Mouse (Mus musculus): ENCODE measurements at regions not wholly inside any gene's neighbourhood (a gene's known extent, or its start where the extent isn't known, plus 50 kb on each side); places are given as distances from the start of the nearest gene placed in this dataset. TPM values are rescaled to one million over a fixed set of nuclear protein-coding genes. Genes with fewer than 3 reads are reported as not detected.
A peak's percentile ranks its signal among the peaks of the same experiment; 100 is the strongest.

DNA sequence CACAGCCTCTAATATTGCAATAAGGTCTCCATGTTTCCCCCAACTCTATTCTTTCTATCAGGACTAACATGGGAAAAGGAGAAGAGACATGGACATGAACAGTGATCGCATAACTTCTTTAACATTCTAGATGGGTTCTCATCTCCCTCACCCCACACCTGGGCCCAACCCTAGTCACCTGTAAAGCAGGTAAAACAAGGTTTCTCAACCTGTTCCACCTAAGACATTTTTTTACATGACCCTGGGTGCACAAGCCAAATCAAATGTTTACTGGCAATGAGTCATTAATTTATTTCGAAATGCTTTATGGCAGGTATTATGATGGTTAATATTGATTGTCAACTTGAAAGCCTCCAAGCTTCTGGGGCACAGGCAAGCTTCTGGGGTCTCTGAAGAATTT lies 640.4 kb downstream of the Sox6 start:
- Histone ChIP-seq H3K4me2 (replicated peaks) (no peak overlapping the region), H3K36me3 (no peaks in the 10 kb centered on the region), H3K4me1 (0 out of 2 replicates have a peak, but pooled peaks cover 3% of the 10 kb centered on the region), H3K4me3 (no peak overlapping the region), H3K27ac (no peak overlapping the region), H3K9ac (no peak overlapping the region), H3K9me3 (no peaks in the 10 kb centered on the region), H3K27me3 (peaks cover 4% of the 10 kb centered on the region; the same call in 1 of the 2 replicates)
- 91% methylated on average over 2 of the region's 2 CpGs for WGBS
- no peak for ATAC-seq (ENCODE audit: insufficient number of reproducible peaks, insufficient read depth, low FRiP score, low TSS enrichment)

- H3K27me3 ChIP-seq: peaks cover 3% of the 10 kb centered on the region; the same call in 1 of the 2 replicates
- ATAC-seq (ENCODE audit: insufficient number of reproducible peaks, insufficient read depth, low FRiP score, low TSS enrichment): no peak
- H3K4me3 ChIP-seq: no peak overlapping the region
- H3K9ac ChIP-seq: no peak overlapping the region
- no peaks in the 10 kb centered on the region for H3K36me3 ChIP-seq
- H3K9me3 ChIP-seq: no peaks in the 10 kb centered on the region
- 0 out of 2 replicates have a peak, but pooled peaks cover 3% of the 10 kb centered on the region for H3K4me1 ChIP-seq
- 30% methylated on average over 3 of the region's 3 CpGs for WGBS
- no peak overlapping the region for H3K27ac ChIP-seq
- no peak overlapping the region for H3K4me2 ChIP-seq (replicated peaks)
Measured at GRCm38 (mm10) chr7:115399461-115399860, 639.1 kb downstream of the Sox6 start.

GRCm38 (mm10) chr7:115407889-115408288 lies 630.7 kb downstream of the Sox6 start:
- ATAC-seq (ENCODE audit: insufficient number of reproducible peaks, insufficient read depth, low FRiP score, low TSS enrichment): no peak
- H3K27ac ChIP-seq: no peak overlapping the region
- 90% methylated on average over 3 of the region's 3 CpGs for WGBS
- no peak overlapping the region for H3K4me3 ChIP-seq
- no peak overlapping the region for H3K4me2 ChIP-seq (replicated peaks)
- H3K9ac ChIP-seq: no peak overlapping the region
- no peaks in the 10 kb centered on the region for H3K36me3 ChIP-seq
- 0 out of 2 replicates have a peak, but pooled peaks cover 2% of the 10 kb centered on the region for H3K27me3 ChIP-seq
- peaks cover 6% of the 10 kb centered on the region for H3K4me1 ChIP-seq
- H3K9me3 ChIP-seq: no peaks in the 10 kb centered on the region

- no peak overlapping the region for H3K4me2 ChIP-seq (replicated peaks)
- H3K27ac ChIP-seq: no peak overlapping the region
- no peaks in the 10 kb centered on the region for H3K9me3 ChIP-seq
- no peak overlapping the region for H3K9ac ChIP-seq
- 6% methylated on average over 2 of the region's 2 CpGs for WGBS
- H3K4me3 ChIP-seq: no peak overlapping the region
- H3K27me3 ChIP-seq: 0 out of 2 replicates have a peak, but pooled peaks cover 2% of the 10 kb centered on the region
- H3K4me1 ChIP-seq: peaks cover 6% of the 10 kb centered on the region
- H3K36me3 ChIP-seq: no peaks in the 10 kb centered on the region
- ATAC-seq (ENCODE audit: insufficient number of reproducible peaks, insufficient read depth, low FRiP score, low TSS enrichment): no peak
Measured at GRCm38 (mm10) chr7:115408915-115409314, 629.7 kb downstream of the Sox6 start.

GRCm38 (mm10) chr7:115410501-115411230 lies 627.9 kb downstream of the Sox6 start:
- no peak overlapping the region for H3K4me3 ChIP-seq
- H3K9ac ChIP-seq: no peak overlapping the region
- no peak for ATAC-seq (ENCODE audit: insufficient number of reproducible peaks, insufficient read depth, low FRiP score, low TSS enrichment)
- H3K27ac ChIP-seq: no peak overlapping the region
- H3K27me3 ChIP-seq: 0 out of 2 replicates have a peak, but pooled peaks cover 2% of the 10 kb centered on the region
- no peaks in the 10 kb centered on the region for H3K36me3 ChIP-seq
- WGBS: 79% methylated on average over 17 of the region's 17 CpGs
- H3K4me1 ChIP-seq: peaks cover 12% of the 10 kb centered on the region
- no peaks in the 10 kb centered on the region for H3K9me3 ChIP-seq
- no peak overlapping the region for H3K4me2 ChIP-seq (replicated peaks)

- Histone ChIP-seq H3K4me2 (replicated peaks) (no peak overlapping the region), H3K27me3 (0 out of 2 replicates have a peak, but pooled peaks cover 5% of the 10 kb centered on the region), H3K36me3 (no peaks in the 10 kb centered on the region), H3K9ac (no peak overlapping the region), H3K27ac (no peak overlapping the region; the same call in 1 of the 2 replicates), H3K9me3 (no peaks in the 10 kb centered on the region), H3K4me3 (no peak overlapping the region), H3K4me1 (peaks cover 12% of the 10 kb centered on the region)
- ATAC-seq (ENCODE audit: insufficient number of reproducible peaks, insufficient read depth, low FRiP score, low TSS enrichment): peak; percentile 64; the same call in 1 of the 2 replicates
- WGBS: 26% methylated on average over 2 of the region's 2 CpGs
Measured at GRCm38 (mm10) chr7:115411456-115411855, 627.1 kb downstream of the Sox6 start.

DNA sequence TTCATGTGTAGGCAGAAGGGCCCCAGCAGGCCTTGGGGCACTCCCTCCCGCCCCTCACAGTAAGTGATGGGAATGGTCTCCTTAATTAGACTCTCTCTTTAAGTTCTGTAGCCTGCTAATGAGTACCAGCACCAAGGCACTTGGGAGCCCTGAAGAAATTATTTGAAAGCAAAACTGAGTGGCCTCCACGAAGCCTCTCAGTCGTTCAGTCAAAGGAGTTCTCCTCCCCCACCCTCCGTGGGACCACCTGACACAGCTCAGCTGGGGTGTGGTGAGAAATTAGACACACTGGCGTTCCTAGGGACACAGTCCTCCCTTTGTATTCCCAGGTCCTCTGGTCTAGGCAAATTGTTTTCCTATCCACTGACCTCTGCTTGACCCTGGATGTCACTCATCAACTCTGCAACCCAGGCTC lies 623.4 kb downstream of the Sox6 start:
- H3K27ac ChIP-seq: no peak overlapping the region
- no peaks in the 10 kb centered on the region for H3K36me3 ChIP-seq

More for the DNA sequence above, 623.4 kb downstream of the Sox6 start:
- peaks cover 16% of the 10 kb centered on the region for H3K4me1 ChIP-seq
- no peak overlapping the region for H3K4me2 ChIP-seq (replicated peaks)
- H3K27me3 ChIP-seq: 0 out of 2 replicates have a peak, but pooled peaks cover 5% of the 10 kb centered on the region
- peak; percentile 61; the same call in 1 of the 2 replicates for ATAC-seq (ENCODE audit: insufficient number of reproducible peaks, insufficient read depth, low FRiP score, low TSS enrichment)
- no peak overlapping the region for H3K9ac ChIP-seq
- no peak overlapping the region for H3K4me3 ChIP-seq
- 3% methylated on average over 5 of the region's 5 CpGs for WGBS
- no peaks in the 10 kb centered on the region for H3K9me3 ChIP-seq

Small RNA genes lying in the stretch of these regions (microRNA-seq; reads per million reads assigned to microRNA genes)
- gene Gm27684: not detected

Data from embryonic facial prominence, embryonic 12.5 days (tissue).